Mouse (Mus musculus) hindbrain, embryonic 11.5 days (tissue): ENCODE measurements at regions not wholly inside any gene's neighbourhood (a gene's known extent, or its start where the extent isn't known, plus 50 kb on each side); places are given as distances from the start of the nearest gene placed in this dataset.
A peak's percentile ranks its signal among the peaks of the same experiment; 100 is the strongest.

Experiments used
- ATAC-seq: fragments of 200-750 bp; cut with Nextera tagmentation; 2 replicates; pipeline ENCODE4 v1.8.0; 2017; ENCODE audit warnings: mild to moderate bottlenecking, moderate TSS enrichment, moderate library complexity; ENCODE audit not compliant: low FRiP score
- DNase-seq: peaks from one replicate; pipeline ENCODE4 v3.0.0-alpha.2; 2015; ENCODE audit warnings: low spot score
- H3K27ac ChIP-seq: fragments of 300-500 bp; sonication (generic); 2 replicates; pipeline ENCODE4 v1.5.1; 2014; ENCODE audit warnings: mild to moderate bottlenecking, low read depth, low read length
- H3K27me3 ChIP-seq: fragments of 300-500 bp; sonication (generic); 2 replicates; pipeline ENCODE4 v1.6.1; 2014; ENCODE audit warnings: mild to moderate bottlenecking, low read length, moderate library complexity, mixed read lengths; ENCODE audit not compliant: control insufficient read depth, insufficient read depth
- H3K36me3 ChIP-seq: fragments of 300-500 bp; sonication (generic); 2 replicates; pipeline ENCODE4 v1.6.1; 2014; ENCODE audit warnings: mild to moderate bottlenecking, low read length, moderate library complexity, mixed read lengths; ENCODE audit not compliant: control insufficient read depth, insufficient read depth
- H3K4me1 ChIP-seq: fragments of 300-500 bp; sonication (generic); replicated peaks from 2 replicates; pipeline ENCODE4 v1.6.1; 2014; ENCODE audit warnings: low read length, mixed read lengths; ENCODE audit not compliant: control insufficient read depth, insufficient read depth
- H3K4me2 ChIP-seq: fragments of 300-500 bp; sonication (generic); replicated peaks from 2 replicates; pipeline ENCODE4 v1.6.1; 2014; ENCODE audit warnings: mild to moderate bottlenecking, low read depth, low read length
- H3K4me3 ChIP-seq: fragments of 300-500 bp; sonication (generic); 2 replicates; pipeline ENCODE4 v1.5.1; 2014; ENCODE audit warnings: low read depth, low read length
- H3K9ac ChIP-seq: fragments of 300-500 bp; sonication (generic); 2 replicates; pipeline ENCODE4 v1.6.1; 2014; ENCODE audit warnings: low read depth, low read length
- H3K9me3 ChIP-seq: fragments of 300-500 bp; sonication (generic); 2 replicates; pipeline ENCODE4 v1.6.1; 2016; ENCODE audit warnings: low read length; ENCODE audit not compliant: control insufficient read depth
- WGBS: fragments of 180-500 bp; shearing (Covaris S2); extraction: QIAGEN DNeasy Blood & Tissue Kit; methylation state at CpG from one replicate; pipeline ENCODE4 v1.1.7; 2014; 5-methylcytosine and 5-hydroxymethylcytosine counted together

DNA sequence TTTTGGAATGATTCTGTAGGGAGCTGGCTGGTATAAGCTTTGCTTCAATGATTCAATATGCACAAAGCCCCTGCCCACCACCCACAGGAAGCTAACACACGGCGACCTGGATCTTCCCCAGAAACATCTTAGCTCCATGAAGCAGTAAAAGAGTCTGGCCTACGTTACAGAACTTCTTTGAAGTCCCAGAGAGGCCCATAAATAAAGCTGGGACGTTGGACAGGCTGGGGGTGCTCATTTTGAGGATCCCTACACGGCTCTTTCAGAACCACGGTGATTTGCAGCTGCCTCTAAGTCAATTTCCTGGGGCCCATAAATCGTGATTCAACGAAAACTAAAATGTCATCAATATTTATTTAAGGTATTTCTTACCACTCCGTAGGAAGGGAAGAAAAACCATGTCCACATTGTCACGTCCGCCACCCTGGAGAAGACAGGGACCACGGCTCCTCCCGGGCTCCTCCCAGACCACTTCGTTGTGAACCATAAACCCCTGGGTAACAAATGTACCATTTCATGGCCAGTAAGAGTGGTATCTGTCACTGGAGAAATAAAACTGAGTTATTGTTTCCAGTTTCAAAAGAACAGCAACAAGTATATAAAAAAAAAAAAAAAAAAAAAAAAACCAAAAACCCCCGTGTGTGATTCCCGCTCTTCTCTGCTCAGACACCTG lies 60.0 kb upstream of the Six2 start:
- peak; percentile 48 for ATAC-seq
- H3K9me3 ChIP-seq, result no peaks in the 10 kb centered on the region

More for the DNA sequence above, 60.0 kb upstream of the Six2 start:
- Histone ChIP-seq H3K4me3 (no peak overlapping the region), H3K27me3 (no peaks in the 10 kb centered on the region; the same call in 1 of the 2 replicates), H3K4me2 (0 out of 2 replicates have a peak overlapping the region, but pooled peaks have one; percentile 35), H3K36me3 (no peaks in the 10 kb centered on the region), H3K27ac (no peak overlapping the region), H3K4me1 (peaks cover 4% of the 10 kb centered on the region), H3K9ac (no peak overlapping the region)
- whole genome bisulfite sequencing, result 58% methylated on average over 16 of the region's 16 CpGs
- DNase-seq, result peak; percentile 18
